Mouse (Mus musculus) forebrain, embryonic 15.5 days (tissue): ENCODE data around the gene Lyrm9. TPM values are rescaled to one million over a fixed set of nuclear protein-coding genes. Genes with fewer than 3 reads are reported as not detected.

ENCODE experiments used
- ATAC-seq: fragments of 200-750 bp; cut with Nextera tagmentation; replicated peaks from 2 replicates; pipeline ENCODE4 v1.8.0; 2017; ENCODE audit warnings: mild to moderate bottlenecking, moderate TSS enrichment, moderate library complexity
- H3K27ac ChIP-seq: fragments of 300-500 bp; sonication (generic); replicated peaks from 2 replicates; pipeline ENCODE4 v1.5.1; 2015; ENCODE audit warnings: mild to moderate bottlenecking, inconsistent platforms
- H3K27me3 ChIP-seq: fragments of 300-500 bp; sonication (generic); 2 replicates; pipeline ENCODE4 v1.6.1; 2015; ENCODE audit warnings: inconsistent platforms
- H3K36me3 ChIP-seq: fragments of 300-500 bp; sonication (generic); 2 replicates; pipeline ENCODE4 v1.6.1; 2015; ENCODE audit warnings: mild to moderate bottlenecking, inconsistent platforms
- H3K4me1 ChIP-seq: fragments of 300-500 bp; sonication (generic); 2 replicates; pipeline ENCODE4 v1.6.1; 2015; ENCODE audit warnings: inconsistent platforms
- H3K4me2 ChIP-seq: fragments of 300-500 bp; sonication (generic); replicated peaks from 2 replicates; pipeline ENCODE4 v1.6.1; 2015; ENCODE audit warnings: mild to moderate bottlenecking, inconsistent platforms
- H3K4me3 ChIP-seq: fragments of 300-500 bp; sonication (generic); 2 replicates; pipeline ENCODE4 v1.5.1; 2015; ENCODE audit warnings: mild to moderate bottlenecking, inconsistent platforms
- H3K9ac ChIP-seq: fragments of 300-500 bp; sonication (generic); replicated peaks from 2 replicates; pipeline ENCODE4 v1.6.1; 2015; ENCODE audit warnings: mild to moderate bottlenecking, inconsistent platforms
- H3K9me3 ChIP-seq: fragments of 300-500 bp; sonication (generic); 2 replicates; pipeline ENCODE4 v1.6.1; 2016; ENCODE audit warnings: inconsistent platforms
- WGBS: fragments of 180-500 bp; shearing (Covaris S2); methylation state at CpG from one replicate; pipeline ENCODE4 v1.1.7; 2015; ENCODE audit warnings: mixed read lengths; 5-methylcytosine and 5-hydroxymethylcytosine counted together
- polyA plus RNA-seq: library from polyadenylated mRNA; unstranded; fragments of >200 nt; fragmentation: Nextera tagmentation; extraction: Ambion mirVana; gene quantifications from 2 replicates; pipeline ENCODE4 v1.2.1, GENCODE M21; 2015

Lyrm9 gene
- polyA plus RNA-seq, 1 experiment from 2014 or later: 29.7 TPM

GRCm38 (mm10) chr11:78840141-78840540 is 13.8 kb downstream of the Lyrm9 start:
- WGBS: 85% methylated on average over 5 of the region's 5 CpGs
- H3K4me2 ChIP-seq: no peak overlapping the region
- no peak overlapping the region for H3K27ac ChIP-seq

GRCm38 (mm10) chr11:78841987-78842386 is 15.6 kb downstream of the Lyrm9 start:
- H3K27ac ChIP-seq: no peak overlapping the region
- no peaks in the 10 kb centered on the region; the same call in 1 of the 2 replicates for H3K4me1 ChIP-seq
- 0 out of 2 replicates have a peak, but pooled peaks cover 5% of the 10 kb centered on the region for H3K36me3 ChIP-seq
- H3K9ac ChIP-seq: no peak overlapping the region
- no peak overlapping the region for H3K4me3 ChIP-seq
- 90% methylated on average over 8 of the region's 8 CpGs for WGBS
- H3K4me2 ChIP-seq: no peak overlapping the region
- no peaks in the 10 kb centered on the region for H3K27me3 ChIP-seq
- no peaks in the 10 kb centered on the region for H3K9me3 ChIP-seq
- ATAC-seq: no peak

More at GRCm38 (mm10) chr11:78840141-78840540, 13.8 kb downstream of the Lyrm9 start:
- no peak overlapping the region for H3K9ac ChIP-seq
- 0 out of 2 replicates have a peak, but pooled peaks cover 5% of the 10 kb centered on the region for H3K36me3 ChIP-seq
- no peaks in the 10 kb centered on the region for H3K9me3 ChIP-seq
- no peak overlapping the region for H3K4me3 ChIP-seq
- ATAC-seq: no peak
- H3K27me3 ChIP-seq: no peaks in the 10 kb centered on the region
- H3K4me1 ChIP-seq: no peaks in the 10 kb centered on the region; the same call in 1 of the 2 replicates

- Histone ChIP-seq H3K27me3 (no peaks in the 10 kb centered on the region), H3K9ac (no peak overlapping the region), H3K27ac (no peak overlapping the region), H3K4me2 (no peak overlapping the region), H3K4me3 (no peak overlapping the region), H3K36me3 (no peaks in the 10 kb centered on the region), H3K9me3 (no peaks in the 10 kb centered on the region), H3K4me1 (no peaks in the 10 kb centered on the region)
- no peak for ATAC-seq
- WGBS: 95% methylated on average over 4 of the region's 4 CpGs
These were observed 20.2 kb downstream of the Lyrm9 start for GRCm38 (mm10) chr11:78846620-78847019.

GRCm38 (mm10) chr11:78847884-78848848 is 21.8 kb downstream of the Lyrm9 start:
- Histone ChIP-seq H3K4me1 (no peaks in the 10 kb centered on the region), H3K4me2 (no peak overlapping the region), H3K36me3 (no peaks in the 10 kb centered on the region), H3K9me3 (no peaks in the 10 kb centered on the region), H3K4me3 (no peak overlapping the region), H3K27ac (no peak overlapping the region), H3K9ac (no peak overlapping the region), H3K27me3 (no peaks in the 10 kb centered on the region)
- 68% methylated on average over 7 of the region's 7 CpGs for WGBS
- ATAC-seq: no peak

- H3K27ac ChIP-seq: no peak overlapping the region
- H3K36me3 ChIP-seq: no peaks in the 10 kb centered on the region
- 68% methylated on average over 3 of the region's 3 CpGs for WGBS
- ATAC-seq: no peak
- no peak overlapping the region for H3K4me3 ChIP-seq
- no peaks in the 10 kb centered on the region for H3K4me1 ChIP-seq
- no peak overlapping the region for H3K9ac ChIP-seq
- H3K4me2 ChIP-seq: no peak overlapping the region
- no peaks in the 10 kb centered on the region for H3K27me3 ChIP-seq
- no peaks in the 10 kb centered on the region for H3K9me3 ChIP-seq
These were observed 23.5 kb downstream of the Lyrm9 start for GRCm38 (mm10) chr11:78849859-78850258.

- Histone ChIP-seq H3K9ac (no peak overlapping the region), H3K4me2 (no peak overlapping the region), H3K27me3 (no peaks in the 10 kb centered on the region), H3K4me3 (no peak overlapping the region), H3K4me1 (no peaks in the 10 kb centered on the region), H3K36me3 (no peaks in the 10 kb centered on the region), H3K27ac (no peak overlapping the region), H3K9me3 (no peaks in the 10 kb centered on the region)
- WGBS: 33% methylated on average over 9 of the region's 9 CpGs
- ATAC-seq: no peak
These were observed 25.0 kb downstream of the Lyrm9 start for GRCm38 (mm10) chr11:78851216-78851870.

- no peaks in the 10 kb centered on the region for H3K9me3 ChIP-seq
- no peak for ATAC-seq
- no peak overlapping the region for H3K9ac ChIP-seq
- H3K4me2 ChIP-seq: no peak overlapping the region
- 61% methylated on average over 6 of the region's 6 CpGs for WGBS
- H3K36me3 ChIP-seq: no peaks in the 10 kb centered on the region
- no peaks in the 10 kb centered on the region for H3K27me3 ChIP-seq
- no peak overlapping the region for H3K27ac ChIP-seq
- H3K4me3 ChIP-seq: no peak overlapping the region
- H3K4me1 ChIP-seq: no peaks in the 10 kb centered on the region
These were observed 25.5 kb downstream of the Lyrm9 start for GRCm38 (mm10) chr11:78851871-78852265.

- H3K27ac ChIP-seq: no peak overlapping the region
- WGBS: 91% methylated on average over 11 of the region's 11 CpGs
- no peaks in the 10 kb centered on the region for H3K4me1 ChIP-seq
- no peak for ATAC-seq
- H3K36me3 ChIP-seq: no peaks in the 10 kb centered on the region
- no peak overlapping the region for H3K4me3 ChIP-seq
- H3K9me3 ChIP-seq: no peaks in the 10 kb centered on the region
- no peak overlapping the region for H3K9ac ChIP-seq
- H3K27me3 ChIP-seq: no peaks in the 10 kb centered on the region
- no peak overlapping the region for H3K4me2 ChIP-seq
These were observed 26.1 kb downstream of the Lyrm9 start for GRCm38 (mm10) chr11:78852529-78852928.

- H3K36me3 ChIP-seq: no peaks in the 10 kb centered on the region
- H3K27me3 ChIP-seq: no peaks in the 10 kb centered on the region
- no peak overlapping the region for H3K27ac ChIP-seq
- H3K4me1 ChIP-seq: no peaks in the 10 kb centered on the region
- H3K9ac ChIP-seq: no peak overlapping the region
- H3K4me2 ChIP-seq: no peak overlapping the region
- no peak overlapping the region for H3K4me3 ChIP-seq
- H3K9me3 ChIP-seq: no peaks in the 10 kb centered on the region
- ATAC-seq: no peak
- WGBS: 5% methylated on average over 7 of the region's 7 CpGs
These were observed 29.9 kb downstream of the Lyrm9 start for GRCm38 (mm10) chr11:78856310-78856709.

GRCm38 (mm10) chr11:78857611-78858010 is 31.2 kb downstream of the Lyrm9 start:
- Histone ChIP-seq H3K9ac (no peak overlapping the region), H3K4me2 (no peak overlapping the region), H3K4me3 (no peak overlapping the region), H3K27ac (no peak overlapping the region), H3K36me3 (no peaks in the 10 kb centered on the region), H3K4me1 (no peaks in the 10 kb centered on the region), H3K9me3 (no peaks in the 10 kb centered on the region), H3K27me3 (no peaks in the 10 kb centered on the region)
- 3% methylated on average over 3 of the region's 3 CpGs for WGBS
- ATAC-seq: no peak

GRCm38 (mm10) chr11:78863898-78864297 is 37.5 kb downstream of the Lyrm9 start:
- 98% methylated on average over 4 of the region's 4 CpGs for WGBS
- no peak overlapping the region for H3K4me3 ChIP-seq
- ATAC-seq: no peak
- no peaks in the 10 kb centered on the region for H3K9me3 ChIP-seq
- no peaks in the 10 kb centered on the region for H3K4me1 ChIP-seq
- H3K9ac ChIP-seq: no peak overlapping the region
- no peaks in the 10 kb centered on the region for H3K27me3 ChIP-seq
- no peak overlapping the region for H3K27ac ChIP-seq
- H3K4me2 ChIP-seq: no peak overlapping the region
- no peaks in the 10 kb centered on the region for H3K36me3 ChIP-seq

- H3K4me1 ChIP-seq: no peaks in the 10 kb centered on the region
- no peaks in the 10 kb centered on the region for H3K9me3 ChIP-seq
- H3K9ac ChIP-seq: no peak overlapping the region
- H3K27me3 ChIP-seq: no peaks in the 10 kb centered on the region
- no peaks in the 10 kb centered on the region for H3K36me3 ChIP-seq
- H3K4me2 ChIP-seq: no peak overlapping the region
- no peak for ATAC-seq
- H3K27ac ChIP-seq: no peak overlapping the region
- WGBS: 78% methylated on average over 5 of the region's 5 CpGs
- H3K4me3 ChIP-seq: no peak overlapping the region
These were observed 38.3 kb downstream of the Lyrm9 start for GRCm38 (mm10) chr11:78864567-78865278.
